Mouse (Mus musculus): ENCODE data around the gene Znrf1. TPM values are rescaled to one million over a fixed set of nuclear protein-coding genes. Genes with fewer than 3 reads are reported as not detected.

The Znrf1 gene
- polyA plus RNA-seq, 1 experiment from 2014 or later: 44.8 TPM

DNA sequence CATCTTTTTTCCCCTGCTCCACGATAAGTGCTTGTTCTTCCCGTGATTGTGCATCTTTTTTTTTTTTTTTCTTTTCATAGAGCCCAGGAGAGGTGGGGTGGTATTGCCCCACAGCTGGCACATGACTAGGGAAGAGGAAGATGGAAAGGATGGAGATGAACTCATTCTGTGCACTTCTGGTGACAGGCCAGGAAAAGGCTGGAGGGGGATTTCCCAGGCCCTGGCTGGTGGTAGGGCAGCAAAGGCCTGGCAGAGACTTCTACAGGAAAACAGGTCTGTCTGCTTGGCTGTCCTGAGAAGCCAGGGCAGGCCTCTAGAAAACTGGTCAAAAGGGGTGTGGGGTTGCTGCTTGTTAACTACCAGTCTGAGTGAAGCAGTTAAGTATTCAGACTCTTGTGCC is 2.3 kb downstream of the Znrf1 start:
- Histone ChIP-seq H3K9me3 (replicated peaks) (no peaks in the 10 kb centered on the region), H3K27ac (no peak overlapping the region), H3K4me3 (peak overlapping the region; percentile 99), H3K4me1 (peaks cover 36% of the 10 kb centered on the region), H3K27me3 (ENCODE audit: low read depth, poor library complexity, severe bottlenecking) (no peaks in the 10 kb centered on the region), H3K36me3 (peaks cover 28% of the 10 kb centered on the region)
- 35% methylated on average over 2 of the region's 2 CpGs for WGBS
- no peak for DNase-seq (ENCODE audit: low spot score)

DNA sequence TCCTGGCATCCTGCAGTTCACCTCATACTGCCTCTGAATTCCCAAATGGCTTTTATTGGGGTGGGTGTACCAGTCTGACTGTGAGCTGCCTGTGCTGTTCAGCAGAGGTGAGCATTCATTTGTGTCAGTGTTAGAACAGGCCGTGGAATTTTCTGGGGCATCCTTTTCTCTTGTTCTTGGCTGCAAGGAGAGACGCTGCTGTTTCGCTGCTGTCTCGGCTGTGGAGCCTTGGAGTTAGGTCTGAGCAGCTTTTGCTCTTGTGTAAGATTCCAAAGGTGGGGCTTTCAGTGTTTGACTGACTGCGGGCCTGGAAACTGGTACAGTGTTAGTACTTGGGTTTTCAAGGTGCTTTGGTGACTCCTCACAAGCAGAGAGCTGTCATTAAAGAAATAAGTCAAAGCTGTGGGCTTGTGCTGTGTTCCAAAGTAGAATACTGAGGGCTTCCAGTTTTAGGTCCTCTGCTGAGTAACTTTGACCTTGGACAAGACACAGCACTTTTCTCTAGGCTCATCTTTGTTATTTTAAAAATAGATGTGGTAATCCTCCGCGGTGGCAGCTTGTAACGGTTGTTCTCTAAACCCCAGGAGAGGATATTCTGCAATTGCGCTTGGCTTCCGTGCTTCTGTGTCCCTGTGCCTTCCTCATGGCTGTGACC is 3.7 kb downstream of the Znrf1 start:
- H3K27ac ChIP-seq: no peak overlapping the region
- WGBS: 84% methylated on average over 10 of the region's 10 CpGs
- peak overlapping the region; percentile 99 for H3K4me3 ChIP-seq
- H3K36me3 ChIP-seq: peaks cover 42% of the 10 kb centered on the region
- H3K9me3 ChIP-seq (replicated peaks): no peaks in the 10 kb centered on the region
- H3K27me3 ChIP-seq (ENCODE audit: low read depth, poor library complexity, severe bottlenecking): no peaks in the 10 kb centered on the region
- peaks cover 36% of the 10 kb centered on the region for H3K4me1 ChIP-seq
- DNase-seq (ENCODE audit: low spot score): no peak

DNA sequence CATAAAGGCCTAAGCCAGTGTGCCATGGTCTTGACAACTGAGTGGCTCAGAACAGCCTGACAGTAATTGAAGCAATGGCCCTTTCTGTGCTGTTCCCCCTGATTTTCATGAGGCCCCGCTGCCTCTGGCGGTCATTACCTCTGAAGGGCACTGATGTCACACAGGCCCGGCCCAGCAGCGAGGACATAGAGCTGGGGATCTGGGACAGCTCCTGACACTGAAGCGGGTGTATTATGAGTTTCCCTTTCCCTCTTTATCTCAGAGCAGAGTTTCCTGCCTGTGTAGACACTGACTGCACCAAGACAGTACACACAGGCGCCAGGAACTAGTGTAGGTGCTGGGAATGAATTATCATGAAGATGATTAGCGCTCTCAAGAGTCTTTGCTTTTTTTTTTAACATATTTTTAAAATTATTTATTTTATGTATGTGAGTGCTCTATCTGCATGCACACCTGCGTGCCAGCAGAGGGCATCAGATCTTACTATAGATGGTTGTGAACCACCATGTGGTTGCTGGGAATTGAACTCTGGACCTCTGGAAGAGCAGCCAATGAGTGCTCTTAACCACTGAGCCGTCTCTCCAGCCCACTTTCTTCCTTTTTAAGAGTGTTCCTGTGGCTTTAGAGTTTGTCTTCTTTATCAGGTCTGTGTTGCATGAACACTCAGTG is 7.9 kb downstream of the Znrf1 start:
- Histone ChIP-seq H3K9me3 (replicated peaks) (no peaks in the 10 kb centered on the region), H3K27ac (no peak overlapping the region), H3K4me3 (no peak overlapping the region), H3K36me3 (peaks cover 69% of the 10 kb centered on the region), H3K27me3 (ENCODE audit: low read depth, poor library complexity, severe bottlenecking) (no peaks in the 10 kb centered on the region), H3K4me1 (peaks cover 22% of the 10 kb centered on the region)
- no peak for DNase-seq (ENCODE audit: low spot score)
- 97% methylated on average over 9 of the region's 9 CpGs for WGBS

DNA sequence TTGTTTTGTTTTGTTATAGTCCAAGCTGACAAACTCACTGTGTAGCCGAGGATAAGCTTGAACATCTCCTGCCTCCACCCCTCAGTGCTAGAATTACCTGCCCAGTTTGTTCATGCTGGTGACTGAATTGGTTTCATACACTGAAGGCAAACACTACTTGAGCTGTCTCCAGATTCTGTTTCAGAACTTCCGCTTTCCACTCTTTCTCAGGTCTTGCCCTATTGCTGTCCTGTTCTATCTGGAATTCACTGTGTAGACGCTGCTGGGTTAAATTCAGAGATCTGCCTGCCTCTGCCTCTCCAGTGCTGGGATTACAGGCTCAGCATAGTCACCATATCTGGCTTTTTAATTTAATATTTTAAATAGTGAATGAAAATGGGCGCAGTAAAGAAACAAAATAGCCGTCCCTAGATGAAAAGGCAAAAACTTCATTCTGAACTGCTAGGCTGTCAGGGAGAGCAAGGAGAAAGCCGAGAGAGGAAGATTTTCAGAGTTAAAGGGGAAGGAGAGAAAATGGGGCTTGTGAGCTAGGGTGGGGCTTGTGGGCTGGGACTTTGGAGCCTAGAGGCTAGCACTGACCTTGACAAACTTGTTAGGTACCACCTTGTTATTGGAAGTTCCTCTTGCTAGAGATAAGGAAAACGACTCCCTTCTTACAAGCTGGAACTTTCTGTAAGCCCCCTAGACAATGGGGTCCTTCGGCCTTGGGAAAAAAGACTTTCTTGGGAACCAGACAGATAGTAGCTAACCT is 9.7 kb downstream of the Znrf1 start:
- Histone ChIP-seq H3K4me3 (no peak overlapping the region), H3K27ac (no peak overlapping the region), H3K9me3 (replicated peaks) (no peaks in the 10 kb centered on the region), H3K36me3 (peaks cover 78% of the 10 kb centered on the region), H3K27me3 (ENCODE audit: low read depth, poor library complexity, severe bottlenecking) (no peaks in the 10 kb centered on the region), H3K4me1 (peaks cover 9% of the 10 kb centered on the region)
- WGBS: 89% methylated on average over 8 of the region's 8 CpGs
- DNase-seq (ENCODE audit: low spot score): no peak

DNA sequence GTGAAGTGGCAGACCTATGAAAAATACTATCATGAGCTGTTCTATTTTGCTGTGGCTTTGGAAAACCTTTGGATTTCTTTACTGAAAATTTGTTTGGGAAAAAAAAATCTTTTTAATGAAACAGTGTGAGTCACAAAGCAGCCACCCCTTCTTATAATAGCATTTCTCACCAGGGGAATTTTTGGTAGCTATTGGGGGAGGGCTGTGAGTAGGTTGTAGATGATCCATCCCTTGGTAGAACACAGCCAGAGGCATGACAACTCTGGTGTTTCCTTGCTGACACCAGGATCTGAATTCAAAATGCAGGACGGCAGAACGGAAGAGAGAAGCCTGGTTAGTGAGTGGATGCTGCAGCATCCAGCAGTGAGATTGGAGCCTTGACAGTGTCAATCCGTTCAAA is 11.2 kb downstream of the Znrf1 start:
- no peak for DNase-seq (ENCODE audit: low spot score)
- Histone ChIP-seq H3K27me3 (ENCODE audit: low read depth, poor library complexity, severe bottlenecking) (no peaks in the 10 kb centered on the region), H3K4me1 (peaks cover 4% of the 10 kb centered on the region), H3K4me3 (no peak overlapping the region), H3K36me3 (peaks cover 67% of the 10 kb centered on the region), H3K9me3 (replicated peaks) (no peaks in the 10 kb centered on the region), H3K27ac (no peak overlapping the region)
- WGBS: 91% methylated on average over 3 of the region's 3 CpGs

DNA sequence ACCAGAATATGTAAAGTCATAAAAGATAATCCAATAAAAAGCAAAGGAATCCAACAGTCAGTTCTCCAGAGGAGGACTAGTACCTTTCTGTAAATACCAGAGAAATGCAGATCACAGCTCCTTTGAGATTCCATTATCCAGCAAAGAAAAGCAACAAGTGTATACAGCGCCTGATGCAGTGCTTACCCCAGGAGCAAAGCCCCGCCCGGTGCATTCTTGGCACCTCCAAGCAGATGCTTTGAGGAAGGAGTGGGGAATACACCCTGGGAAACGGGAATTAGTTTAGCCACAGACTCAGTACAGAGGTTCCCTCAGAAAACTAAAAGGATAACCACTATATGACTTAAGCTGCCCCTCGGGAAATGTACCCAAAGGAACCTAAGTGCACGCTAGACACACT is 12.3 kb downstream of the Znrf1 start:
- Histone ChIP-seq H3K4me1 (peaks cover 4% of the 10 kb centered on the region), H3K27me3 (ENCODE audit: low read depth, poor library complexity, severe bottlenecking) (no peaks in the 10 kb centered on the region), H3K27ac (no peak overlapping the region), H3K9me3 (replicated peaks) (no peaks in the 10 kb centered on the region), H3K36me3 (peaks cover 61% of the 10 kb centered on the region), H3K4me3 (no peak overlapping the region)
- 90% methylated on average over 6 of the region's 6 CpGs for WGBS
- DNase-seq (ENCODE audit: low spot score): no peak

DNA sequence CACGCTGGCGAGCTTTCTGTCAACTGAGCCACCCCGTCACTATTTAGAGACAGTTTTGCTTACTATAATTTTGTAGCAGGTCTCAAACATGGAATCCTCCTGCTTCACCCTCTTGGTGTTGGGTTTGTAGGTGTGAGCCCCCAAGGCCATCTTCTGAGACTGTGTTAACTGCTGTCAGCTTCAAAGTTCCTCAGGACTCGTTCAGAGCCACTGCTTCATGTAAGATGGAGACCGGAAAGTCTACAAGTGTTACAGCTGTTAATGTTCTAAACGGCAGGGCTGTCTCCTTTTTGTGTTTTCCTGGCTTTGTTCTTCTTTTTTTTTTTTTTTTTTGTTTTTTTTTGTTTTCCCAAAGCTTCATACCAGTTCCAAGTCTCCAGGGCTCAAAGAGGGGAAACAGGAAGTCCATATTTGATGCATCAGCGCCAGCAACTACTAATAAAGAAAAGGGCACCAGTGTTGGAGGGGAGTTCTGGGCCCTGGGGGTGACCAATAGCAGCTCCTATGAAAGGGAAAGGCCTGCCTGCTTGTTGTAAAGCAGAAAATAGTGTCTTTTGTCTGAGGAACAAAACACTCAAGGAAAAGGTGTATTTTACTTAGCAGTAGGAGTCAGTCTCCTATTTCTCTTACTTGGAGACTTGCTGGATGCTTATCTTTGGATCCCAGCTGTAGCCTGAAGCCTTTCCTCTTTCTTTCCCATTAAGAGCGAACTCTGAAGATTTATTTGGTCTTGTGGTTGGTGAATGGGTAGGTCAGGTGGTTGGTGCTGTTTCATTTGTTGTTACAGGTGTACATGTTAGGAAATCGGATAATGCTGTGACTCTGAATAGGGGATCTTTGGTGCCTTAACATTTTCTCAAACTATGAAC is 14.3 kb downstream of the Znrf1 start:
- H3K4me3 ChIP-seq: no peak overlapping the region
- no peaks in the 10 kb centered on the region for H3K27me3 ChIP-seq (ENCODE audit: low read depth, poor library complexity, severe bottlenecking)
- no peaks in the 10 kb centered on the region for H3K9me3 ChIP-seq (replicated peaks)
- H3K4me1 ChIP-seq: peaks cover 7% of the 10 kb centered on the region
- DNase-seq (ENCODE audit: low spot score): no peak
- H3K36me3 ChIP-seq: peaks cover 45% of the 10 kb centered on the region
- 81% methylated on average over 9 of the region's 9 CpGs for WGBS
- H3K27ac ChIP-seq: peak overlapping the region; percentile 14; the same call in 1 of the 2 replicates

DNA sequence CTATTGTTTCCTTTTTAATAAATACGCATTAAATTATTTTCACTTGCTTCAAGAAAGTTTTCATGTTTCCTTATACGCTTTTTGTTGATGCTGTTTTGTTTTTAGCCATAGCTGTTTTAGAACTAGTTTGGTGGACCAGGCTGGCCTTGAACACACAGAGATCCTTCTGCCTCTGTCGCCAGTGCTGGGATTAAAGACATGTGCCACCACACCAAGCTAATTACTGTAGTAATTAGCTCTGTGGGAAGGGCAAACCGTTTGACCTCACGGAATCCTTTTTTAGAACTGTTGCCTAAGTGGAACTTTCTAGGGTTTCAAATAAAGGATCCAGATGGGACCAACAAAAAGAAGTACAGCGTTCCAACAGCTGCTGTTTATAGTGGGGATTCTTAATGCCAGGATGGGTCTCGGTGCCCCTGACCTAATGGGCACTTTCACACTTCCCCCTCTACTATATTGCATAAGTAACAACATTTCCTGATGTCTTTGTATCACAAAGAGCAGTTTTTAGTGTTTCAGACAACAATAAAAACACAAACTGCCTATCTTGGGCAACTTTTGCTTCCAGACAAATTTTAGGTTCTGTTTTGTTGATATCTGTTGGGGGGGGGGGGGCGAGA is 15.7 kb downstream of the Znrf1 start:
- peaks cover 49% of the 10 kb centered on the region for H3K36me3 ChIP-seq
- no peak for DNase-seq (ENCODE audit: low spot score)
- no peaks in the 10 kb centered on the region for H3K9me3 ChIP-seq (replicated peaks)
- no peaks in the 10 kb centered on the region for H3K27me3 ChIP-seq (ENCODE audit: low read depth, poor library complexity, severe bottlenecking)
- 76% methylated on average over 8 of the region's 8 CpGs for WGBS
- no peak overlapping the region for H3K4me3 ChIP-seq
- peaks cover 12% of the 10 kb centered on the region for H3K4me1 ChIP-seq
- H3K27ac ChIP-seq: no peak overlapping the region

DNA sequence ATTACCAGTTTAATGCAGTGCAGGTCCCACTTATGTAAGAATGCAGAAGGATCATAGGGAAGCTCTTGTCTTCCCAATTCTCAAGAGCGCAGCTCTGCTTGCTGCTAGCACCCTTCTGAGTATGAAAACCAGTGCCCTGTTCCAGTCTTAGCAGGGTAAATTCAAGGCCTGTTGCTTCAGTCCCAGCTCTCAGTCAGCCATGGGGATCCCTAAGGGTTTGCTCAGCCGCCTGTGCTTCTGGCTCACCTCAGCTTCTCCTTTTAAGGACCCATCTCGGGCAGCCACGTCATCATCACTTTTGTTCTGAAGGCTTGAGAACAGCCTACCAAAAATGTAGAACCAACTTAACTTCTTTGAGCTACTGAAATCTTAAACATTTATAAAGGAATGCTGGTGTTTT is 25.9 kb downstream of the Znrf1 start:
- H3K27me3 ChIP-seq (ENCODE audit: low read depth, poor library complexity, severe bottlenecking): no peaks in the 10 kb centered on the region

DNA sequence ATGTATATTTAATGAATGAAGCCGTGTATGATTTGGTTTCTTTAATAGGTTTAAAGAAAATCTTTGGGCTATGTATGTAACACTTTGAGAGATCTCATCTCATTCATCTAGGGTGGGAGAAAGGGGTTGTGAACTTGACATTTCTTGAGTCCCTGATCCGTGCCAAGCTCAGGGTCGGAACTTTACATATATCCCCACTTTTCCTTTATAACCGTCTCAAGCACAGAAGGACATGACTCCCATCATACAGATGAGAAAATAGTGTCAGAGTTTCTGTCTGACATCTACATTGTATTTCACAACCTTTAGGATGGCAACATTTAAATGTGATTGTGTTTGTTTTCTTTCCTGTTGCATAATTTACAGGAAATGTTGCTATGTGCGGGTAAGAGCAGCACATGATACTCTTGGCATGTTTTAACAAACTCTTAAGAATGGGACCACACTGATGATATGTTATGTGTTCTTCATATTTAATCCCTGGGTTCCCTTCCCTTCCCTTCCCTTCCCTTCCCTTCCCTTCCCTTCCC is 26.4 kb downstream of the Znrf1 start:
- Histone ChIP-seq H3K4me3 (no peak overlapping the region), H3K9me3 (replicated peaks) (no peaks in the 10 kb centered on the region), H3K4me1 (peaks cover 31% of the 10 kb centered on the region), H3K27ac (no peak overlapping the region), H3K27me3 (ENCODE audit: low read depth, poor library complexity, severe bottlenecking) (no peaks in the 10 kb centered on the region), H3K36me3 (peaks cover 20% of the 10 kb centered on the region)
- 95% methylated on average over 5 of the region's 5 CpGs for WGBS
- DNase-seq (ENCODE audit: low spot score): no peak

More for the DNA sequence above, 25.9 kb downstream of the Znrf1 start:
- no peak for DNase-seq (ENCODE audit: low spot score)
- Histone ChIP-seq H3K27ac (no peak overlapping the region), H3K9me3 (replicated peaks) (no peaks in the 10 kb centered on the region), H3K4me3 (no peak overlapping the region), H3K4me1 (peaks cover 35% of the 10 kb centered on the region), H3K36me3 (peaks cover 20% of the 10 kb centered on the region)
- 92% methylated on average over 4 of the region's 4 CpGs for WGBS

DNA sequence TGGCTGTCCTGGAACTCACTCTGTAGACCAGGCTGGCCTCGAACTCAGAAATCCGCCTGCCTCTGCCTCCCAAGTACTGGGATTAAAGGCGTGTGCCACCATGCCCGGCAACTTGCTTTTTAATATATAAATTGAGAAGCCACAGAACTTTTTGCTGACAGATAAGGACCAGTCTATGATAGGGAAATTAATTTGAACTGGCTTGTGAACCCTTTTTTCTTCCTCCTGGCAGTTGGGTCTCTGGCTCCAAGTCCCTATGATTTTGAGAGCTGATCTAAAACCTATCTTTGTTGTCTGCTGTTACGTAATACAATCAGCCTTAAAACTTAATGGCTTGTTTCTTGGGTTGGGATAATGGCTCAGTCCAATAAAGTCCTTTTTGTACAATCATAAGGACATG is 27.2 kb downstream of the Znrf1 start:
- Histone ChIP-seq H3K27me3 (ENCODE audit: low read depth, poor library complexity, severe bottlenecking) (no peaks in the 10 kb centered on the region), H3K9me3 (replicated peaks) (no peaks in the 10 kb centered on the region), H3K27ac (no peak overlapping the region), H3K36me3 (peaks cover 17% of the 10 kb centered on the region), H3K4me3 (no peak overlapping the region), H3K4me1 (peaks cover 30% of the 10 kb centered on the region)
- WGBS: 97% methylated on average over 5 of the region's 5 CpGs
- DNase-seq (ENCODE audit: low spot score): no peak

DNA sequence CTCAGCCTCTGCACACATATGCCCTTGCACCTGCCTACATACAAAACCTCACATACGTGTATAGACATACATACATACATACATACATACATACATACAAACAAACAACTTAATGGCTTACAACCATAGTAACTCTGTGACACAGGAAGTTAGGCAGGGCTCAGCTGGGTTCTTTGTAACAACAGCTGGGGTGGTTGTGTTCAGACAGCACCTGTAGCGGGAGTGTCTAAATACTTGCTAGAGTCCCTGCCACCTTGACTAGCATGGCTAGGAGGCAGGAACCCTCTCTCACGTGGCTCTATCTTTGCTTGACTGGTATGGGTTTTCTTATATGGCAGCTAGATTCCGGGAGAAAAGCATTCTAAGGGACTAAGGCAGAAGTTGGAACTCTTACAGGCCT is 27.8 kb downstream of the Znrf1 start:
- Histone ChIP-seq H3K4me1 (peaks cover 28% of the 10 kb centered on the region), H3K36me3 (peaks cover 17% of the 10 kb centered on the region), H3K4me3 (no peak overlapping the region), H3K27me3 (ENCODE audit: low read depth, poor library complexity, severe bottlenecking) (no peaks in the 10 kb centered on the region), H3K27ac (no peak overlapping the region), H3K9me3 (replicated peaks) (no peaks in the 10 kb centered on the region)
- 93% methylated on average over 4 of the region's 4 CpGs for WGBS
- DNase-seq (ENCODE audit: low spot score): no peak

Data from limb, embryonic 10.5 days (tissue).